Mouse (Mus musculus) left cerebral cortex, adult 9 months (tissue): ENCODE measurements around the gene Olfr653.

Experiments used
- DNase-seq, 2 experiments: peaks; one replicate each; pipeline ENCODE4 v3.0.0; 2022; ENCODE audit warnings: low spot score in 2 of 2

Gene Olfr653

GRCm38 (mm10) chr7:104577014-104577413 lies at the start of gene Olfr653:
TSS of gene Olfr653 (plus strand) at chr7:104577314.
- no peak for DNase-seq

- no peak for DNase-seq
Measured at GRCm38 (mm10) chr7:104549833-104550232, 27.3 kb upstream of the Olfr653 start, which contains the start of gene Olfr651. TSS of gene Olfr651 (plus strand) at chr7:104550133.

GRCm38 (mm10) chr7:104552700-104553099 lies 24.4 kb upstream of the Olfr653 start:
- DNase-seq: no peak

- DNase-seq: no peak
Measured at GRCm38 (mm10) chr7:104560601-104561000, 16.5 kb upstream of the Olfr653 start, which contains the start of gene Olfr652. TSS of gene Olfr652 (plus strand) at chr7:104560901.

- no peak for DNase-seq
Measured at GRCm38 (mm10) chr7:104580846-104581245, 3.7 kb downstream of the Olfr653 start.

GRCm38 (mm10) chr7:104581429-104581828 lies 4.3 kb downstream of the Olfr653 start:
- DNase-seq: no peak

GRCm38 (mm10) chr7:104586725-104587124 lies 9.6 kb downstream of the Olfr653 start, which contains the start of gene Olfr654:
TSS of gene Olfr654 (plus strand) at chr7:104587025.
- DNase-seq: no peak

GRCm38 (mm10) chr7:104588274-104588673 lies 11.2 kb downstream of the Olfr653 start:
- DNase-seq: no peak

- DNase-seq: no peak
Measured at GRCm38 (mm10) chr7:104601679-104602078, 24.6 kb downstream of the Olfr653 start, which contains the start of gene Olfr655. TSS of gene Olfr655 (minus strand) at chr7:104601779.

GRCm38 (mm10) chr7:104603173-104603572 lies 26.1 kb downstream of the Olfr653 start:
- no peak for DNase-seq

GRCm38 (mm10) chr7:104604727-104605126 lies 27.6 kb downstream of the Olfr653 start:
- no peak for DNase-seq

GRCm38 (mm10) chr7:104613655-104614054 lies 36.5 kb downstream of the Olfr653 start, which contains the start of gene Olfr656:
TSS of gene Olfr656 (plus strand) at chr7:104613955.
- DNase-seq: no peak

GRCm38 (mm10) chr7:104624494-104624893 lies 47.4 kb downstream of the Olfr653 start, which contains the start of gene Olfr657:
TSS of gene Olfr657 (plus strand) at chr7:104624794.
- no peak for DNase-seq
